Mouse (Mus musculus) heart, postnatal 14 days (tissue): ENCODE data around the gene Macrod2. TPM values are rescaled to one million over a fixed set of nuclear protein-coding genes. Genes with fewer than 3 reads are reported as not detected.
A peak's percentile ranks its signal among the peaks of the same experiment; 100 is the strongest.

Experiments used
- DNase-seq, 2 experiments: peaks; one replicate each; pipeline ENCODE4 v3.0.0; 2021 to 2022
- intact Hi-C: fragments of 180-260 bp; cut with DNase I; formaldehyde crosslinking; loops from one replicate; pipeline ENCODE4 v1.15.1; 2025
- total RNA-seq, 2 experiments: library from RNA; stranded (reverse); gene quantifications; 2 replicates each; pipeline ENCODE4 v1.2.3; 2021

The Macrod2 gene
- total RNA-seq, 2 experiments from 2014 or later = 9.9 to 10.1 TPM

GRCm38 (mm10) chr2:141556747-141557146 lies 1161.6 kb downstream of the Macrod2 start:
- intact Hi-C loops = no loop called here
- DNase-seq = no peak

GRCm38 (mm10) chr2:141558242-141558827 lies 1163.2 kb downstream of the Macrod2 start:
- DNase-seq = no peak
- intact Hi-C loops = no loop called here

- DNase-seq = no peak
- intact Hi-C loops = no loop called here
Measured at GRCm38 (mm10) chr2:141565986-141566385, 1170.9 kb downstream of the Macrod2 start.

- intact Hi-C loops = no loop called here
Measured at GRCm38 (mm10) chr2:141571360-141571759, 1176.3 kb downstream of the Macrod2 start.

GRCm38 (mm10) chr2:141578206-141578605 lies 1183.1 kb downstream of the Macrod2 start:
- no peak for DNase-seq
- intact Hi-C loops = no loop called here

More at GRCm38 (mm10) chr2:141571360-141571759, 1176.3 kb downstream of the Macrod2 start:
- no peak for DNase-seq

- DNase-seq = no peak
- intact Hi-C loops = no loop called here
Measured at GRCm38 (mm10) chr2:141582431-141582830, 1187.3 kb downstream of the Macrod2 start.

GRCm38 (mm10) chr2:141582933-141583332 lies 1187.8 kb downstream of the Macrod2 start:
- intact Hi-C loops = no loop called here
- DNase-seq = no peak

GRCm38 (mm10) chr2:141587290-141587689 lies 1192.2 kb downstream of the Macrod2 start:
- DNase-seq = peak in 1 of 2 experiments; percentile 4
- intact Hi-C loops = no loop called here

GRCm38 (mm10) chr2:141591326-141591725 lies 1196.2 kb downstream of the Macrod2 start:
- no peak for DNase-seq

GRCm38 (mm10) chr2:141594811-141595210 lies 1199.7 kb downstream of the Macrod2 start:
- intact Hi-C loops = no loop called here
- DNase-seq = no peak

More at GRCm38 (mm10) chr2:141591326-141591725, 1196.2 kb downstream of the Macrod2 start:
- intact Hi-C loops = no loop called here

GRCm38 (mm10) chr2:141617721-141618120 lies 1222.6 kb downstream of the Macrod2 start:
- no peak for DNase-seq
- intact Hi-C loops = no loop called here

GRCm38 (mm10) chr2:141618257-141618656 lies 1223.1 kb downstream of the Macrod2 start:
- DNase-seq = no peak
- intact Hi-C loops = no loop called here

- no peak for DNase-seq
Measured at GRCm38 (mm10) chr2:141664051-141664450, 1268.9 kb downstream of the Macrod2 start.

GRCm38 (mm10) chr2:141672814-141673213 lies 1277.7 kb downstream of the Macrod2 start:
- DNase-seq = no peak
- intact Hi-C loops = no loop called here

More at GRCm38 (mm10) chr2:141664051-141664450, 1268.9 kb downstream of the Macrod2 start:
- intact Hi-C loops = no loop called here

- intact Hi-C loops = no loop called here
Measured at GRCm38 (mm10) chr2:141673405-141673804, 1278.3 kb downstream of the Macrod2 start.

GRCm38 (mm10) chr2:141697541-141697940 lies 1302.4 kb downstream of the Macrod2 start:
- intact Hi-C loops = no loop called here

More at GRCm38 (mm10) chr2:141673405-141673804, 1278.3 kb downstream of the Macrod2 start:
- no peak for DNase-seq

GRCm38 (mm10) chr2:141698320-141698719 lies 1303.2 kb downstream of the Macrod2 start:
- no peak for DNase-seq
- intact Hi-C loops = no loop called here

More at GRCm38 (mm10) chr2:141697541-141697940, 1302.4 kb downstream of the Macrod2 start:
- no peak for DNase-seq

- intact Hi-C loops = no loop called here
- no peak for DNase-seq
Measured at GRCm38 (mm10) chr2:141700759-141701452, 1305.8 kb downstream of the Macrod2 start.

- intact Hi-C loops = no loop called here
Measured at GRCm38 (mm10) chr2:141711785-141712184, 1316.7 kb downstream of the Macrod2 start.

GRCm38 (mm10) chr2:141712265-141712664 lies 1317.2 kb downstream of the Macrod2 start:
- DNase-seq = no peak
- intact Hi-C loops = no loop called here

More at GRCm38 (mm10) chr2:141711785-141712184, 1316.7 kb downstream of the Macrod2 start:
- DNase-seq = no peak

GRCm38 (mm10) chr2:141715061-141715460 lies 1320.0 kb downstream of the Macrod2 start:
- intact Hi-C loops = no loop called here
- DNase-seq = no peak

- intact Hi-C loops = no loop called here
- DNase-seq = no peak
Measured at GRCm38 (mm10) chr2:141722531-141722930, 1327.4 kb downstream of the Macrod2 start.
